Mouse (Mus musculus) splenic B cell, adult 2 months (primary cell): ENCODE measurements around the gene Alg12.
"Not testable (repeated sequence)": the region's sequence is repeated elsewhere in the genome, so short reads cannot be mapped to it uniquely, and the experiment has no call there.

Experiments used
- DNase-seq: peaks from one replicate; pipeline ENCODE4 v3.0.0-alpha.2; 2011; ENCODE audit warnings: low read depth, low spot score
- H3K27me3 ChIP-seq: 2 replicates; pipeline ENCODE4 v1.6.1; 2012; ENCODE audit warnings: mild to moderate bottlenecking, low read length, moderate library complexity, mixed read lengths; ENCODE audit not compliant: control insufficient read depth, poor library complexity, insufficient read depth, severe bottlenecking
- H3K36me3 ChIP-seq: 2 replicates; pipeline ENCODE4 v1.6.1; 2012; ENCODE audit warnings: mild to moderate bottlenecking, low read length, moderate library complexity, mixed read lengths; ENCODE audit not compliant: control insufficient read depth, poor library complexity, insufficient read depth, severe bottlenecking

The Alg12 gene

DNA sequence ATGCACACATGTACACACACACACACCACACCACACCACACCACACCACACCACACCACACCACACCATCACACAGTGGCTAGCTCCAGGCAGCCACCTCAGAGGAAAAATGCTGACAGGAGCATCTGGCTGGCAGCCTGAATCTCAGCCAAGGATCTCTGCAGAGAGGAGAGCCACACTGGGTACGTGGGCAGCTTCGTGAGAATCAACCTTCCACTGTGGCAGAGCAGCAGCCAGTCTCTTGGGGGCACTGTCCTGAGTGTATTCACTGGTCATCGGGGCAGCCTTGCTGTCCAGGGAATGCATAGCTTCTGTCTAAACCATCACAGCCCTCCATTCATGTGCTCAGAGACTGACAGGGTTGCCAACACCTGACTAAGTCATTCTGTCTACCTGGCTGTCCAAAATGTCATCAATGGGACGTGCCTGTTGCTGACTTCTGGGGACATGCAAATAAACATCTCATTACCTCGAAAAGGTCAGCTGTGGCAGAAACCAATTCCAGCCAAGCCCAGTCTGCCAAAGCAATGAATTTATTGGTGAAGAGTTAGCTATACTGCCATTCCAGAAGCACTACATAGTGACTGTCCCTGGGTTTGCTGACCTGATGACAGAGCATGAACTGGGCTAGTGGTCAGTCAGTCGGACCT is 10.8 kb upstream of the Alg12 start:
- Histone ChIP-seq H3K36me3 (no peaks in the 10 kb centered on the region), H3K27me3 (no peaks in the 10 kb centered on the region)
- DNase-seq: no peak

DNA sequence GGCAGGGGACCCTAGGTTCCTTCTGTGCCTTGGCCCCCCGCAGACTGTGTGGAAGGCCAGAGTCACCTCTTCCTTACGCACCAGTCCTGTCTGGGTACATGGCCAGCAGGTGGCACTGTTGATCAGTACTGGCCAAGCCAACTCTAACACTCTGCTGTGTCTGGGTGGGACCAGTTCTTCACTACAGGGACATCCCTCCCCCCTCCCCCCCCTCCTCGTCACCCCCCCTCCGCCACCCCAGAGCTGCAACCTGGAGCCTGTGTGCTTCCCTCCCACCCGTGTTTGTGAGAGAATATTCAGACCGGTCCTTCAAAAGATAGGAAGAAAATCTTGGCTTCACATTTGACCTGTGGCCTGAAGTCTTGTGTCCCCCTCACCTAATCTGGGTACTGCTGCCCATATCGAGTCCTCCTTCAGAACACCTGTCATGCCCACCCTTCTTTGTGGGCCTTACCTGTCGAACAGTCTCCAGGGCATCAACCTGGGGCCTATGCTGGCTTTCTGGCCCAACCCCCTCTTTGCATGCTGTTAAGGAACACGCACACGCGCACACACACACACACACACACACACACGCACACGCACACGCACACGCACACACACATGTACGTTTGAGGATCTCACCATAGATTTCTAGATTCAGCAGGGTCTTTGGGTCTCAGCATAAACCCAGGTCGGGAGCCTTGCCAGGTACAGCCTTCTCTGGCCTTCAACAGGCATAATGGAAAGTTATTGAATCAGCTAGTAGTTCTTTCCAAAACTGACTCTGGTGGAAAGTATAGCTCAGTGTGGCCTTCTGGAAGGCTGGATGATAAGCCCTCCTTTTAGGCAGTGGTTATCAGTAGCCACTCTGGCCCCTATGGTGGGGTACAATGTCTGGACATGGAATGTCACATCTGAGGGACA is 9.9 kb upstream of the Alg12 start:
- H3K36me3 ChIP-seq: no peaks in the 10 kb centered on the region; the same call in 1 of the 2 replicates

DNA sequence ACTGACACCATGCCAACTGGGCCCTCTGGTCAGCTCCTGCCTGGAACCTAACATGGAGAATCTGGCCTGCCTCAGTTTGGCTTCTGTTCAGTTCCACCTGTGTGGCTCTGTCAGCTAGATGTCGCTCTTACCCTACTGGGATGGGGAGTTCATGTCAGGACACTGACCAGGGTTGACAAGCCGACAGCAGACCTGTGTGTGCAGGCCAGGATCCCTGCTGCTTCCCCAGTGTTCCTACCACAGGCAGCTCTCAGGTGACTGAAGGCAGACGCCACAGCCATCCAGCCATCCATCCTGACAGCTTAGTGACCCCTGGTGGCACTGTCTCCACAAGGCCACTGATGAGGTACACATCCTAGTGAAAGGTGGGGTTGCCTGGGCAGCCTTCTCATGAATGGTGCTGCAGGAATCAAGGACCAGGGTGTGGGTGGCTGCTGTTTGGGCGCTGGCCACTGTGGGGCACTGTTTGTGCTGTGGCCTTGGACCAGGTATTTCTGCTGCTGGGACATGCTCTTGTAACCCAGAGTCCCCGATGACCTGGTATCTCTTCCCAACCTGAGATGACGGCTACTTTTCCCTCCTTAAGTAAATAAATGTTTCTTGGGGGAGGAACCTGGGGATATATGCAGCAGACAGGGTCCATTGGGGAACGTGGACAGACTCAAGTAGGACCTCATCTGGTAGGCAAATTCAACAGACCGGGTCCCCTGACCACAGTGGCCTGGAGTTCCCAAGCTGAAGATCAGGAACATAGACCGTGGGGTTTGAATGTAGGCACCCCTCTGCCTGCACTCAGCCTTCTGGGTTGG is 9.1 kb upstream of the Alg12 start:
- Histone ChIP-seq H3K36me3 (no peaks in the 10 kb centered on the region; the same call in 1 of the 2 replicates), H3K27me3 (no peaks in the 10 kb centered on the region)
- peak; percentile 75 for DNase-seq

More for the DNA sequence above, 9.9 kb upstream of the Alg12 start:
- peak; percentile 94 for DNase-seq
- no peaks in the 10 kb centered on the region for H3K27me3 ChIP-seq

DNA sequence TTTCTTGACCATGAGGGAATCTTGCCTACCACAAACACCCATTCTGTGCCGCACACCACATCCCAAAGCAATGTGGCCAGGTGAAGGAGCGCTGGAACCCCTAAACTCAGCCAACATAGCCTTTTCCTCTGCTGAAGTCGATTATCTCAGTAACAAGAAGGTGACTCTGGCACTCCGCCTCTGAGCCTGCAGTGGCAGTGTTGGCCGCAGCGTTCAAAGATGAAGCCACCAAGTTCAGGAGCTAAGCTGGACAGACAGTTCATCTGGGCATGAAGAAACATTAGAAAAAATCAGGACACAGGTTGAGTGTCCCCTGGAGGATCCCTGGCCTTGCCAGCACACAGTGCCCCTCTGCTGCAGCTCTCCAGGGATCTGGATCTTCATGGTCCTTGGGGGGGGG is 8.3 kb upstream of the Alg12 start:
- Histone ChIP-seq H3K27me3 (no peaks in the 10 kb centered on the region), H3K36me3 (no peaks in the 10 kb centered on the region; the same call in 1 of the 2 replicates)
- DNase-seq: no peak

DNA sequence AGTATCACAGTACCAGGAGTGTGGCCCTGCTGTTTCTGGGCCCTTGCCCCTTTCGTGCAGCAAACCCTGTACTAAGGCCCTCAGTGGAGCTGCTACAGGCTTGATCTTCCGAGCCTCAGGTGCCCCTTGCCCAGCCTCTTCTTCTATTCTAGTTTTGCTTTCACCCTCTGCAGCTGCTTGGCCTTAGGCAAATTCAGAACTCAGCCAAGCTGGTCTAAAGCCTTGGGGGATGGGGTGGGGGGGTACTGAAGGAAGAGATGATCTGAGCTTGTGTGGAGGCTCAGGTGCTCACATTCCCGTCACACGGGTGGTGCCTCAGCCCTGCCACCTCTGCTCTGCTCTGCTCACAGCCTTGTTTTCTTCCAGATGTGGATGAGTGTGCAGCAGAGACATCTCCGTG is 4.3 kb upstream of the Alg12 start:
- DNase-seq: no peak
- Histone ChIP-seq H3K27me3 (no peaks in the 10 kb centered on the region), H3K36me3 (no peaks in the 10 kb centered on the region; the same call in 1 of the 2 replicates)

DNA sequence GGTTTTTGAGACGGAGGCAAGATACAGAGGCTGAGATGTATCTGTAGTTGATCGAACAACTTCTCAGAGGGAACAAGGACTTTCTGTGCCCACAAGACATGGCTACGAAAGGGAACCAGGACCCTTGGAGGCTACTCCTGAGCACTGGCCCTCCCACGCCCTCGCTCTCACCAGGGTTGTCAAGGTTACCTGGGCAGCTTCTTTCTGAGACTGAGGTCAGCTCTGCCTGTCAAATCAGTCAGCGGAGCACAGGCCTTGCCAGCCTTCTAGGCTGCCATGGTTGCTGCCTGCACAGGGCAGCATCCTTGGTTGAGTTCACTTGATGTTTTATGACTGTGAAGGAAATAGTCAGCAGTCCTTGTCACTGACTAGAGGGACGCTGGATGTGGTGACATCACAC is 3.4 kb upstream of the Alg12 start:
- no peaks in the 10 kb centered on the region for H3K27me3 ChIP-seq
- no peak for DNase-seq
- H3K36me3 ChIP-seq: no peaks in the 10 kb centered on the region; the same call in 1 of the 2 replicates

DNA sequence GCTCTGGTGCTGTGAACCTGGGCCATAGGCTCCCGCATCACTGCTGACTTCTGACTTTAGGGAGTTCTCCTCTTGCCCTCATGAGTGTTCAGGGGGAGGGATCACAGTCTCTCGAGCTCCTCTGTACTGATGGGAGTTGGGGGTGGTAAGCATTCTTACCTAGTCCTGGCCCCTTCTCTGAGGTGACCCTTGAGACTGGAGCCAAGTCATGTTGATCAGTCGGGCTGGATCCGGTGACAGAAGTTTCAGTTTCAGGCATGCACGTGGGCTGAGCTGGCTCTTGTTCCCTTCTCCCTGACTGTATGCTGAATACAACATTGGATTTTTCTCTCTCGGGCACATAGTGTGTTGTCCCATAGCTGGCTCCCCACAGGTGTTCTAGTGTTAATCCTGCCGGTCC is 2.3 kb upstream of the Alg12 start:
- Histone ChIP-seq H3K36me3 (no peaks in the 10 kb centered on the region; the same call in 1 of the 2 replicates), H3K27me3 (no peaks in the 10 kb centered on the region)
- DNase-seq: no peak

DNA sequence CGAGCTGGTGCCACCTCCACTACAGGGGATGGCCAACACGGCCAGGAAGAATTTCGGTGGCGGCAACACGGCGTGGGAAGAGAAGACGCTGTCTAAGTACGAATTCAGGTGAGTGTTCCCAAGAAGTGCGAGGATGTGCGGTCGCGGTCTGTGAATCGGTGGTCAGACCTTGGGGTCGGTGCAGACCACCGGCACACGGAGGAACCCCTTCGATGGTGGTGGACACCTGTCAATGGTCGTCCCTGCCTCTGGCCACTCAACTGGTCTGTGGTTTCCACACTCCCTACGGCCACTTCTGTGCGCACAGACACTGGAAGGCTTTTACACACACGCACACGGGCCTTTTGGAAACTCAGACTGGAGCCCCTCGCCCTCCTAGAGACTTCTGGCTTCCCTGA is 787 bp upstream of the Alg12 start:
- Histone ChIP-seq H3K27me3 (no peaks in the 10 kb centered on the region), H3K36me3 (no peaks in the 10 kb centered on the region; the same call in 1 of the 2 replicates)
- no peak for DNase-seq

DNA sequence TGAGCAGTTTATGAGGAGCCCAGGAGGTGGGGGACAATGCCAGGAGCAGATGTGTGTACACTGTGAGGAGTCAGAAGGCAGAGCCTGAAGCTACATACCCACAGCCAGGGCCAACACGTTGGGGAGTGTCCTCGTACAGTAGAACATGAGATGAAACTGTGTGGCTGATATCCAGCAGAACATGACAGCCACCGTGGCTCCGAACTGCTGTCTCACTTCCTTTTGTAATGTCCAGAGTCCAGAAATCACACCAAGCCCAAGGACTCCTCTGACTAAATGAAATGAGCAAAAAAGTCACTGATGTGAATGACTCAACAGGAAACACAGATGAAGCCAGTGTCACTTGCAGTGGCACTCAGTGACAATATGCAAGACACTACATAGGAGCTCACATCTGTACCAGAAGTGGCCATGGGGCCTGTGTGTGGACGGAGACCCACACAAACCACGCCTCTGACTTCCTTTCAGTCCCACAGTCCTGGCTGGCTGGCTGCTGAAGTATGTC is 3.9 kb downstream of the Alg12 start:
- DNase-seq: no peak
- Histone ChIP-seq H3K27me3 (no peaks in the 10 kb centered on the region), H3K36me3 (peaks cover 2% of the 10 kb centered on the region; the same call in 1 of the 2 replicates)

DNA sequence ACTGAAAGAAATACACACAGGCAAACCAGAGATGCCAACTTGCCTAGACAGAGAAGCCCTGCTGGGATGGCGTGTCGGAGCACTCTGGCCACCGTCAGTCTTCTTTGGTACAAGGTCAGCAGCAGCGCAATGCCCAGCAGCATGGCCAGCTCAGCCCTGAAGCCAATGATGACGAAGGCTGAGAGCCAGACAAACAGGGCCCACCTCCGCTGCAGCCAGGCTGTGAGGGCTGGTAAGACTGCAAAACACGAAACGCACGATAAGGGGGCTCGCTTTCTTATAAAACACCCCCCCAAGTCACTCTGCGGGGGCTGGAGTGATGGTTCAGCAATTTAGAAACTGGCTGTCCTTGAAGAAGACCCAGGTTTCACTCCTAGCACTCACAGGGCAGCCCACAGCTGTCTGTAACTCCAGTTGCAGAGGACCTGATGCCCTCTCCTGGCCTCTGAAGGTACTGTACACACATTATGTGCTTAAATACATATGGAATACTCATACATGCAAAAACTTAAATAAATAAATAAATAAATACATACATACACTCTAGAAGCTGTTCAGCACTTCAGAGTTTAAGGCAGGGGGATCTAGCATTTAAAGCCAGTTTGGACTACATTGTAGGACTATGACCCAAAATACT is 4.6 kb downstream of the Alg12 start:
- H3K27me3 ChIP-seq: no peaks in the 10 kb centered on the region
- H3K36me3 ChIP-seq: peaks cover 2% of the 10 kb centered on the region; the same call in 1 of the 2 replicates
- DNase-seq: peak; percentile 35

DNA sequence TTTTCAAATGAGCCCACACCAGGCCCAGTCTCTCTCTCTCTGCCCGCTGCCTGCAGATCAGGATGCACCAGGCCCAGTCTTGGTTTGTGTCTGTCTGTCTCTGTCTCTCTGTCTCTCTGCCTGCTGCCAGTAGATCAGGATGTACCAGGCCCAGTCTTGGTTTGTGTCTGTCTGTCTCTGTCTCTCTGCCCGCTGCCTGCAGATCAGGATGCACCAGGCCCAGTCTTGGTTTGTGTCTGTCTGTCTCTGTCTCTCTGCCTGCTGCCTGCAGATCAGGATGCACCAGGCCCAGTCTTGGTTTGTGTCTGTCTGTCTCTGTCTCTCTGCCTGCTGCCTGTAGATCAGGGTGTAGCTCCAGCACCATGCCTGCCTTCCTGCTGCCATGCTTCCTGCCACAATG is 5.2 kb downstream of the Alg12 start:
- DNase-seq, H3K36me3 ChIP-seq, H3K27me3 ChIP-seq: not testable (repeated sequence)

DNA sequence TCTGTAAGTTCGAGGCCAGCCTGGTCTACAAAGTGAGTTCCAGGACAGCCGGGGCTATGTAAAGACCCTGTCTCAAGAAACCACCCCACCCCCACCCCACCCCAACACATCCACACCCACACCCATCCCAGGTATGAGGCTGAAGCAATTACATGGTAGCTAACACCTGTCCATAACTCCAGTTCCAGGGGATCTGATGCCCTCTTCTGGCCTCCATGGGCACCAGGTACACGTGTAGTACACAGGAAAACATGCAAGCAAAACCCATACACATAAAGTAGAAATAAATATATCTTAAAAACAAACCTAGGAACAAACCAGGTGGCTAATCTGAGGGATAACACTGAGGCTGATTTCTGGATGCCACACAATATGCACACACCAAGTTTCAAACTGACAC is 5.9 kb downstream of the Alg12 start:
- peaks cover 2% of the 10 kb centered on the region; the same call in 1 of the 2 replicates for H3K36me3 ChIP-seq
- H3K27me3 ChIP-seq: no peaks in the 10 kb centered on the region
- no peak for DNase-seq

DNA sequence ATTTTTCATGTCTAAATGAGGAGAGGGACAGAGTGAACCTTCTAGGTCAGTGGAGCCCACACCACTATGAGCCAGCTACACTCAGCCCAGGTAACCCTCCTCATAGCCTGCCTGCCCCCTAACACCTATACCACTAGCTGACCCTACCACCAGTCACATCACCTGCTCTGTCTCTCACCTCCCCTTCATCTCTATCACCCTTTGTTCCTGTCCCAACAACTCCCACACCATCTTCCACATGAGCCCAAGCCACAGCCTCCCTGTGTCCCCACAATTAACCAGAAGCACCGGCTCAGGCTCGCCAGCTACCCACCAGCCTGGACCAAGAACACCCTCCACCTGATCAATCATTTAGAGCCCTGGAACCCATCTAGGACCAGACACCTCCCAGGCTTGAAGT is 8.7 kb downstream of the Alg12 start:
- Histone ChIP-seq H3K36me3 (peaks cover 2% of the 10 kb centered on the region; the same call in 1 of the 2 replicates), H3K27me3 (no peaks in the 10 kb centered on the region)
- DNase-seq: no peak

DNA sequence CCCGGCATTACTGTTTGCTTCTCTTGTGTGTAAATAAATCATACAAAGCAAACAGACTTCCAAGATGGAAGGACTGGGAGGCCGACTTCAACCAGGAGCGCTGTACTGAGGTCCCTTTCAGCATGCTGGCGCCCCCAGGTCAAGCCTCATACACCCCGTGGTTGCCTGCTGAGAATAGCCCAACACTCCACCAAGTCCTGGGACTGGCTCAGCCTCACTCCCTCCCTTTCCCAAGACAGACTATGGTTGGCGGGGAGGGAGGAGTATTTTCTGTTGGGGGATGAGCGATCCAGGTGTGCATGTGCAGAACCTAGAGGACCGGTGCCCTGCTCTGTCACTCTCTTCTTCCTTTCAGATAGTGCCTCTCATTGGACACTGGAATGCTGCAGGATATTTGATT is 11.0 kb downstream of the Alg12 start:
- Histone ChIP-seq H3K36me3 (peaks cover 2% of the 10 kb centered on the region; the same call in 1 of the 2 replicates), H3K27me3 (no peaks in the 10 kb centered on the region)
- no peak for DNase-seq
